15 mouse cellular contexts compared by ENCODE assay signal in the genomic region with DNA sequence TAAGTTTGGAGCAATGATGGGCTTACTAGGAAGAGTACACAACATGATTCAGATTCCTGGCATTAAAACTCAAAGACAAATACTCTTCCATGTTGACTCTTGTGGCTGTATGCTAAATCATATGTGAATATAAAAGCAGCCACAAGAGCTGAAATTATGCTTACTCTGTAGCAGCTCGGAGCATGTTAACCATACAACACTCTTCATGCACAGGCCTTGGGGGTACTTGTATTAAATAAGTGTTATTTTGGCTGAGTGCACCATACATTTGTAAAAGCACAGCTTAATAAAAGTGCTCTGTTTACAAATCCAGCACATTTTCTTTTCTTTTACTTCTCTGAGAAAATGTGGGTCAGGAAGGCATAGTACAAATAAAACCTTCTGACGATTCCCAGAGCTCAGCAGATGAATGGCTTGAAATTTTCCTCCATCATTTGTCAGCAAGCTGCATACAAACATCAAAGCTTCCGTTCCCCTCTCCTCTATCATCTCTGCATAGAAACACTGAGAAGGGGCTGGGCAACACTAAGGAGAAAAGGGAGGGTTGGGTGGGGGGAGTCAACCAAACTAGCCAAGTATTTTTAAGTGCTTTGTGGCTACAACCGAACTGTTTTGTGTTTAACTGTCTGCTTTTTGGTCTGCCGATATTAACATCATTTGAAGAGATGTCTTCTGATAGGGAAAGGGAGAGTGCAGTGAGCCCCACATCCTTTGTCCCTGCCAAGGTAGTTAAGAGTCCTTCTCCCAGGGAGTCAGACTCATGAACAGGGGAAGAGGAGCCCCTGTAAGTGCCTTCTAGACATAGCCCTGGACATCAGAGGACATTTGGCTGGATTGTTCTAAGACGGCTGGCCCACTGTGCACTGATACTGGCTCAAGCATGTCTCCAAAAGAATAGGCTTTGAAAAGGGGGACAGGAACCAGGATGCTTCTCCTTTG.
DNase-seq lines count a peak whose midpoint lies in the region; ATAC-seq and TF ChIP-seq lines count a peak whose summit lies in the region.
"Had no signal": no experiment of that assay in that cellular context is flagged by ENCODE, and none has a peak within 500 bp of the region (broad histone marks: within the 10 kb centered on the region; RNA-seq: fewer than 3 reads in every experiment).

No protein-coding gene starts in this region.

- no peak for TF ChIP-seq CTCF in kidney, postnatal 0 days (IDR thresholded peaks at IDR 0.05; ENCODE audit: low read depth)
- TF ChIP-seq CTCF in kidney, adult 2 months (conservative IDR thresholded peaks at IDR 0.05; ENCODE audit: insufficient read depth, insufficient read length, low read depth, low read length) = no peak

- TF ChIP-seq POLR2A in kidney, adult 2 months (IDR thresholded peaks at IDR 0.05; ENCODE audit: low read depth, low read length) = no peak

- 59% methylated on average over 6 of the region's 6 CpGs for WGBS in kidney, postnatal 0 days
- WGBS in kidney, adult 2 months = 77% methylated on average over 6 of the region's 6 CpGs
- WGBS in embryonic facial prominence, embryonic 11.5 days = 68% methylated on average over 6 of the region's 6 CpGs
- 26% methylated on average over 6 of the region's 6 CpGs for WGBS in intestine, embryonic 15.5 days
- 48% methylated on average over 6 of the region's 6 CpGs for WGBS in midbrain, embryonic 16.5 days
- 56% methylated on average over 6 of the region's 6 CpGs for WGBS in heart, embryonic 12.5 days

- no peaks in the 10 kb centered on the region for H3K36me3 ChIP-seq in kidney, postnatal 0 days (ENCODE audit: insufficient read depth, low read length)
- no peaks in the 10 kb centered on the region for H3K36me3 ChIP-seq in kidney, adult 2 months (ENCODE audit: control insufficient read depth, insufficient read depth, low read length)
- no peaks in the 10 kb centered on the region for H3K36me3 ChIP-seq in embryonic facial prominence, embryonic 11.5 days (replicated peaks; ENCODE audit: control insufficient read depth, insufficient read depth, low read depth, low read length)
- no peaks in the 10 kb centered on the region for H3K36me3 ChIP-seq in intestine, embryonic 15.5 days
- no peaks in the 10 kb centered on the region for H3K36me3 ChIP-seq in midbrain, embryonic 16.5 days (ENCODE audit: control insufficient read depth, insufficient read depth, low read length)
- H3K36me3 ChIP-seq in heart, embryonic 12.5 days = no peaks in the 10 kb centered on the region
- H3K36me3 ChIP-seq: liver, embryonic 15.5 days had no signal

- H3K4me1 ChIP-seq in kidney, postnatal 0 days (replicated peaks; ENCODE audit: insufficient read depth, low read length) = no peaks in the 10 kb centered on the region
- no peaks in the 10 kb centered on the region for H3K4me1 ChIP-seq in kidney, adult 2 months (ENCODE audit: control insufficient read depth, insufficient read depth, low read length)
- no peaks in the 10 kb centered on the region for H3K4me1 ChIP-seq in embryonic facial prominence, embryonic 11.5 days (ENCODE audit: control insufficient read depth, insufficient read depth, low read length)
- 0 out of 2 replicates have a peak, but pooled peaks cover 3% of the 10 kb centered on the region for H3K4me1 ChIP-seq in intestine, embryonic 15.5 days (replicated peaks)
- H3K4me1 ChIP-seq in midbrain, embryonic 16.5 days (ENCODE audit: control insufficient read depth, insufficient read depth, low read length) = peaks cover 5% of the 10 kb centered on the region; the same call in 1 of the 2 replicates
- peaks cover 4% of the 10 kb centered on the region; the same call in 1 of the 2 replicates for H3K4me1 ChIP-seq in heart, embryonic 12.5 days (replicated peaks)
- H3K4me1 ChIP-seq: megakaryocyte, embryonic 14.5 days had no signal

- no peaks in the 10 kb centered on the region for H3K9me3 ChIP-seq in kidney, postnatal 0 days (replicated peaks; ENCODE audit: low read length)
- H3K9me3 ChIP-seq in embryonic facial prominence, embryonic 11.5 days (replicated peaks; ENCODE audit: control insufficient read depth, low read length) = no peaks in the 10 kb centered on the region
- no peaks in the 10 kb centered on the region for H3K9me3 ChIP-seq in intestine, embryonic 15.5 days
- no peaks in the 10 kb centered on the region for H3K9me3 ChIP-seq in midbrain, embryonic 16.5 days (replicated peaks; ENCODE audit: control insufficient read depth, low read length, poor library complexity, severe bottlenecking)
- H3K9me3 ChIP-seq in heart, embryonic 12.5 days (replicated peaks) = no peaks in the 10 kb centered on the region
- H3K9me3 ChIP-seq: liver, embryonic 15.5 days; megakaryocyte, embryonic 14.5 days had no signal

- no peak overlapping the region for H3K4me2 ChIP-seq in kidney, postnatal 0 days (ENCODE audit: low read length)
- H3K4me2 ChIP-seq in embryonic facial prominence, embryonic 11.5 days (ENCODE audit: low read depth, low read length) = no peak overlapping the region
- no peak overlapping the region for H3K4me2 ChIP-seq in intestine, embryonic 15.5 days (replicated peaks)
- no peak overlapping the region for H3K4me2 ChIP-seq in midbrain, embryonic 16.5 days (ENCODE audit: low read length)
- H3K4me2 ChIP-seq in heart, embryonic 12.5 days = no peak overlapping the region
- H3K4me2 ChIP-seq: heart, embryonic 11.5 days; liver, embryonic 15.5 days had no signal

- DNase-seq in kidney, postnatal 0 days (ENCODE audit: low spot score) = peak; percentile 44
- DNase-seq in kidney, adult 2 months = no peak
- no peak for DNase-seq in embryonic facial prominence, embryonic 11.5 days (ENCODE audit: low spot score)
- DNase-seq in gastrocnemius, postnatal 4 days (ENCODE audit: low spot score in 2 of 2) = no peak
- DNase-seq in urinary bladder, postnatal 10 days (ENCODE audit: low spot score) = no peak
- DNase-seq: cerebellum, adult 11-12 months; gastrocnemius, postnatal 10 days; kidney, adult 11 months; kidney, postnatal 25 days had no signal

- no peak overlapping the region for H3K27ac ChIP-seq in kidney, postnatal 0 days
- no peak overlapping the region for H3K27ac ChIP-seq in kidney, adult 2 months (ENCODE audit: insufficient read depth, low read depth, low read length)
- H3K27ac ChIP-seq in embryonic facial prominence, embryonic 11.5 days (replicated peaks; ENCODE audit: low read depth, low read length) = 0 out of 2 replicates have a peak overlapping the region, but pooled peaks have one; percentile 8
- H3K27ac ChIP-seq in intestine, embryonic 15.5 days = peak overlapping the region; percentile 79
- peak overlapping the region; percentile 49; the same call in 1 of the 2 replicates for H3K27ac ChIP-seq in midbrain, embryonic 16.5 days (ENCODE audit: low read length)
- no peak overlapping the region for H3K27ac ChIP-seq in heart, embryonic 12.5 days (ENCODE audit: poor library complexity, severe bottlenecking)
- H3K27ac ChIP-seq: liver, embryonic 15.5 days had no signal

- H3K27me3 ChIP-seq in kidney, postnatal 0 days (ENCODE audit: insufficient read depth, low read length) = no peaks in the 10 kb centered on the region
- no peaks in the 10 kb centered on the region for H3K27me3 ChIP-seq in kidney, adult 2 months (replicated peaks; ENCODE audit: control insufficient read depth, insufficient read depth, low read length)
- no peaks in the 10 kb centered on the region for H3K27me3 ChIP-seq in embryonic facial prominence, embryonic 11.5 days (ENCODE audit: control insufficient read depth, insufficient read depth, low read length)
- no peaks in the 10 kb centered on the region for H3K27me3 ChIP-seq in intestine, embryonic 15.5 days (replicated peaks)
- H3K27me3 ChIP-seq in midbrain, embryonic 16.5 days (ENCODE audit: control insufficient read depth, insufficient read depth, low read depth, low read length) = no peaks in the 10 kb centered on the region
- no peaks in the 10 kb centered on the region for H3K27me3 ChIP-seq in heart, embryonic 12.5 days (replicated peaks)
- H3K27me3 ChIP-seq: liver, embryonic 15.5 days; megakaryocyte, embryonic 14.5 days had no signal

- no peak overlapping the region for H3K4me3 ChIP-seq in kidney, postnatal 0 days (replicated peaks; ENCODE audit: low read depth, low read length)
- H3K4me3 ChIP-seq in kidney, adult 2 months (ENCODE audit: insufficient read depth, low read depth, low read length) = no peak overlapping the region
- H3K4me3 ChIP-seq in embryonic facial prominence, embryonic 11.5 days (ENCODE audit: low read depth, low read length) = no peak overlapping the region
- no peak overlapping the region for H3K4me3 ChIP-seq in intestine, embryonic 15.5 days (replicated peaks)
- no peak overlapping the region for H3K4me3 ChIP-seq in midbrain, embryonic 16.5 days (ENCODE audit: low read depth, low read length)
- H3K4me3 ChIP-seq in heart, embryonic 12.5 days = no peak overlapping the region
- H3K4me3 ChIP-seq: liver, embryonic 15.5 days; megakaryocyte, embryonic 14.5 days had no signal

- no peak overlapping the region for H3K9ac ChIP-seq in kidney, postnatal 0 days (ENCODE audit: low read depth, low read length)
- no peak overlapping the region for H3K9ac ChIP-seq in embryonic facial prominence, embryonic 11.5 days (replicated peaks; ENCODE audit: low read length)
- H3K9ac ChIP-seq in intestine, embryonic 15.5 days = no peak overlapping the region
- no peak overlapping the region for H3K9ac ChIP-seq in midbrain, embryonic 16.5 days (ENCODE audit: low read depth, low read length)
- no peak overlapping the region for H3K9ac ChIP-seq in heart, embryonic 12.5 days
- H3K9ac ChIP-seq: liver, embryonic 15.5 days had no signal

- no peak for ATAC-seq in kidney, postnatal 0 days (replicated peaks; ENCODE audit: low FRiP score, low read depth)
- ATAC-seq in embryonic facial prominence, embryonic 11.5 days (replicated peaks; ENCODE audit: insufficient number of reproducible peaks, low FRiP score, low TSS enrichment, low read depth) = no peak
- ATAC-seq in intestine, embryonic 15.5 days = peak; percentile 84
- ATAC-seq in midbrain, embryonic 16.5 days = no peak; the same call in 1 of the 2 replicates
- no peak for ATAC-seq in heart, embryonic 12.5 days (ENCODE audit: insufficient number of reproducible peaks, low FRiP score)

Comparison
In these comparisons a context has a peak if more than half of its experiments do, and no peak if none do; other contexts are left out.
1. H3K27ac ChIP-seq: peak in embryonic facial prominence, embryonic 11.5 days (single experiment), intestine, embryonic 15.5 days (single experiment) and midbrain, embryonic 16.5 days (single experiment); none in kidney, postnatal 0 days (single experiment), kidney, adult 2 months (single experiment) and heart, embryonic 12.5 days (single experiment).